Mouse (Mus musculus): ENCODE measurements around the gene Asb16. TPM values are rescaled to one million over a fixed set of nuclear protein-coding genes. Genes with fewer than 3 reads are reported as not detected.
"Not testable (repeated sequence)": the region's sequence is repeated elsewhere in the genome, so short reads cannot be mapped to it uniquely, and the experiment has no call there.

The Asb16 gene
- polyA plus RNA-seq, 1 experiment from 2014 or later, result not detected

DNA sequence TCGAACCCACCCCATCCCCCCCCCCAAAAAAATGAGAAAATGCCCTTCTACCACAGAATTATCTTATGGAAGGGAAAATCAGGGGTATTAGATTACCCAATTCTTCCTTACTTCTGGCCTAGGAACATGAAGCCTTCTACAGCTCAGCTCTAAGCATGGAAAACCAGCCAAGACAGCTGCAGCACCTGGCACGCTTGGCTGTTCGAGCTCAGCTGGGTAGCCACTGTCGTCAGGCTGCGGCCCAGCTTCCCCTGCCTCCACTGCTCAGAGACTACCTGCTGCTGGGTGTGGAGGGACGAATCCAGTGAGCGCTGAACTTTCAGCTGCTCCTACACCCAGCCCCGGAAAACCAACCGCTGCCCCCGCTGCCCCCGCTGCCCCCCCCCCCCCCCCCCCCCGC is 9.2 kb downstream of the Asb16 start:
- H3K4me2 ChIP-seq (replicated peaks), result no peak overlapping the region
- no peaks in the 10 kb centered on the region for H3K9me3 ChIP-seq (replicated peaks)
- H3K4me3 ChIP-seq, result no peak overlapping the region
- WGBS, result 52% methylated on average over 9 of the region's 12 CpGs
- H3K4me1 ChIP-seq, result peaks cover 10% of the 10 kb centered on the region
- H3K27me3 ChIP-seq, result peaks cover 15% of the 10 kb centered on the region
- H3K36me3 ChIP-seq, result no peaks in the 10 kb centered on the region
- no peak overlapping the region for H3K9ac ChIP-seq
- no peak for ATAC-seq (ENCODE audit: low FRiP score)
- H3K27ac ChIP-seq, result no peak overlapping the region

GRCm38 (mm10) chr11:102279595-102279994 is 11.1 kb downstream of the Asb16 start:
- Histone ChIP-seq H3K4me1 (peaks cover 10% of the 10 kb centered on the region), H3K27me3 (peaks cover 15% of the 10 kb centered on the region), H3K4me2 (replicated peaks) (no peak overlapping the region), H3K9ac (no peak overlapping the region), H3K4me3 (no peak overlapping the region), H3K36me3 (no peaks in the 10 kb centered on the region), H3K9me3 (replicated peaks) (no peaks in the 10 kb centered on the region), H3K27ac (no peak overlapping the region)
- no peak for ATAC-seq (ENCODE audit: low FRiP score)
- WGBS, result 91% methylated on average over 3 of the region's 3 CpGs

- ATAC-seq (ENCODE audit: low FRiP score); H3K9ac ChIP-seq; H3K4me3 ChIP-seq; H3K4me1 ChIP-seq; H3K36me3 ChIP-seq; H3K9me3 ChIP-seq (replicated peaks); H3K4me2 ChIP-seq (replicated peaks); H3K27ac ChIP-seq: not testable (repeated sequence)
- WGBS, result 73% methylated on average over 6 of the region's 6 CpGs
- H3K27me3 ChIP-seq, result peaks cover 11% of the 10 kb centered on the region
Observed at GRCm38 (mm10) chr11:102280267-102280666, 11.7 kb downstream of the Asb16 start.

DNA sequence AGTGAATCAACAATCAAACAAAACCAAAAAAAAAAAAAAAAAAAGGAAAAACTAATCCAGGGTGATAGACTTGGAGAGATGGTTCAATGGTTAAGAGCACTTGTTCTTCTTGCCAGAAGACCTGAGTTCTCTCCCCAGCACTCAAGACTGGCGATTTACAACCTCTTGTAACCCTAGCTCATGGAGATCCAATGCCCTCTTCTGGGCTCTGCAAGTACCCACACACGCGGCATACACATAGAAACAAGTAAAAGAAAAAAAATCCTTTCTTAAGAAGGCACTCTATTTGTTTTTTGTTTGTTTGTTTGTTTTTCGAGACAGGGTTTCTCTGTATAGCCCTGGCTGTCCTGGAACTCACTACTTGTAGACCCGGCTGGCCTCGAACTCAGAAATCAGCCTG is 15.4 kb downstream of the Asb16 start:
- no peak overlapping the region for H3K9ac ChIP-seq
- peaks cover 17% of the 10 kb centered on the region for H3K36me3 ChIP-seq
- peak overlapping the region; percentile 81; the same call in 1 of the 2 replicates for H3K27ac ChIP-seq
- peak overlapping the region; percentile 80 for H3K4me2 ChIP-seq (replicated peaks)
- 84% methylated on average over 6 of the region's 6 CpGs for WGBS
- H3K4me1 ChIP-seq, result peaks cover 17% of the 10 kb centered on the region
- H3K9me3 ChIP-seq (replicated peaks), result no peaks in the 10 kb centered on the region
- peak overlapping the region; percentile 82; the same call in 1 of the 2 replicates for H3K4me3 ChIP-seq
- no peak for ATAC-seq (ENCODE audit: low FRiP score)
- H3K27me3 ChIP-seq, result no peaks in the 10 kb centered on the region

- Histone ChIP-seq H3K27ac (peak within 1 kb of the TSS; percentile 81), H3K4me2 (replicated peaks) (peak within 1 kb of the TSS; percentile 80), H3K9ac (peak within 1 kb of the TSS; percentile 91), H3K9me3 (replicated peaks) (no peaks in the 10 kb centered on the region), H3K4me3 (peak within 1 kb of the TSS; percentile 82), H3K27me3 (no peaks in the 10 kb centered on the region), H3K36me3 (peaks cover 22% of the 10 kb centered on the region), H3K4me1 (peaks cover 20% of the 10 kb centered on the region)
- under 1% methylated on average over 32 of the region's 32 CpGs for WGBS
- ATAC-seq (ENCODE audit: low FRiP score), result peak; percentile 89
Observed at GRCm38 (mm10) chr11:102284501-102285094, 16.1 kb downstream of the Asb16 start, which contains the start of gene Tmub2. Gene Tmub2 (plus strand): TSS chr11:102284931.

- Histone ChIP-seq H3K27me3 (no peaks in the 10 kb centered on the region), H3K4me2 (replicated peaks) (peak overlapping the region; percentile 80), H3K9ac (peak overlapping the region; percentile 91), H3K4me3 (peak overlapping the region; percentile 82), H3K4me1 (peaks cover 20% of the 10 kb centered on the region), H3K27ac (peak overlapping the region; percentile 81), H3K9me3 (replicated peaks) (no peaks in the 10 kb centered on the region), H3K36me3 (peaks cover 26% of the 10 kb centered on the region)
- peak; percentile 76 for ATAC-seq (ENCODE audit: low FRiP score)
- 6% methylated on average over 31 of the region's 31 CpGs for WGBS
Observed at GRCm38 (mm10) chr11:102285095-102285834, 16.7 kb downstream of the Asb16 start.

DNA sequence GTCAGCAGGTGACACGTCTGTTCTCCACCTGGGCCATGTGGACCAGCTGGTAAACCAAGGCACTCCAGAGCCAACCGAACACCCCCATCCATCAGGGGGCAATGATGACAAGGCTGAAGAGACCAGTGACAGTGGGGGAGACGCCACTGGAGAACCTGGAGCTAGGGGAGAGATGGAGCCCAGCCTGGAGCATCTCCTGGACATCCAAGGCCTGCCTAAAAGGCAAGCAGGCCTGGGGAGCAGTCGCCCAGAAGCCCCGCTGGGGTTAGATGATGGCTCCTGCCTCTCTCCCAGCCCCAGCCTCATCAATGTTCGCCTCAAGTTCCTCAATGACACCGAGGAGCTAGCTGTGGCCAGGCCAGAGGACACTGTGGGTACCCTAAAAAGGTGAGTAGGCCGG is 18.9 kb downstream of the Asb16 start:
- H3K4me3 ChIP-seq, result no peak overlapping the region
- peaks cover 23% of the 10 kb centered on the region for H3K4me1 ChIP-seq
- no peaks in the 10 kb centered on the region for H3K27me3 ChIP-seq
- no peaks in the 10 kb centered on the region for H3K9me3 ChIP-seq (replicated peaks)
- no peak for ATAC-seq (ENCODE audit: low FRiP score)
- H3K4me2 ChIP-seq (replicated peaks), result no peak overlapping the region
- no peak overlapping the region for H3K27ac ChIP-seq
- peaks cover 48% of the 10 kb centered on the region for H3K36me3 ChIP-seq
- 90% methylated on average over 8 of the region's 8 CpGs for WGBS
- H3K9ac ChIP-seq, result no peak overlapping the region

DNA sequence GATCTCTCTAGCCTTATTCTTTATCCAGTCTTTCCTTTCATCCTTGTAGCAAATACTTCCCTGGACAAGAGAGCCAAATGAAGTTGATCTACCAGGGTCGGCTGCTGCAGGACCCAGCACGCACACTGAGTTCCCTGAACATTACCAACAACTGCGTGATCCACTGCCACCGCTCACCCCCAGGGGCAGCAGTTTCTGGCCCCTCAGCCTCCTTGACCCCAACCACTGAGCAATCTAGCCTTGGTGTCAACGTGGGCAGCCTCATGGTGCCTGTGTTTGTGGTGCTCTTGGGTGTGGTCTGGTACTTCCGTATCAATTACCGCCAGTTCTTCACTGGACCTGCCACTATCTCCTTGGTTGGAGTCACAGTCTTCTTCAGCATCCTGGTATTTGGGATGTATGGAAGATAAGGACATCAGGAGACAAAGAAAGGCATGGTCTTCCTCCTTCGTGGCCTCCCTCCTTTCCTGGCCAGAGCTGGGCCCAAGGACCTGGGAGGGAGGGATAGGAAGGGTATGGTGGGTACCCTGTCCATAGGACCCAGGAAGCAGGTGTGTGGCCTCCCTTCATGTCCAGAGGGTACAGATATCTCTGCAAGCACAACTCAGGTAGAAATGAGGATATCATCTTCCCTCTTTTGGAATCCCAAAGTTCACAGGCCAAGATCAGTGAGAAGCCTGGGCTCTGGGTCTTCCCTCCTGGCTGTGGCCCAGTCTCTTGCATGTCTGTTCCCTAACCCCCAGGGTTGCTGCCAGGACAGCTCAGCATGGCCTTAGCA is 19.7 kb downstream of the Asb16 start:
- WGBS, result 94% methylated on average over 8 of the region's 8 CpGs
- H3K9me3 ChIP-seq (replicated peaks), result no peaks in the 10 kb centered on the region
- H3K9ac ChIP-seq, result no peak overlapping the region
- H3K27ac ChIP-seq, result no peak overlapping the region
- no peak overlapping the region for H3K4me2 ChIP-seq (replicated peaks)
- ATAC-seq (ENCODE audit: low FRiP score), result no peak
- no peak overlapping the region for H3K4me3 ChIP-seq
- H3K36me3 ChIP-seq, result peaks cover 56% of the 10 kb centered on the region
- peaks cover 23% of the 10 kb centered on the region for H3K4me1 ChIP-seq
- H3K27me3 ChIP-seq, result no peaks in the 10 kb centered on the region

DNA sequence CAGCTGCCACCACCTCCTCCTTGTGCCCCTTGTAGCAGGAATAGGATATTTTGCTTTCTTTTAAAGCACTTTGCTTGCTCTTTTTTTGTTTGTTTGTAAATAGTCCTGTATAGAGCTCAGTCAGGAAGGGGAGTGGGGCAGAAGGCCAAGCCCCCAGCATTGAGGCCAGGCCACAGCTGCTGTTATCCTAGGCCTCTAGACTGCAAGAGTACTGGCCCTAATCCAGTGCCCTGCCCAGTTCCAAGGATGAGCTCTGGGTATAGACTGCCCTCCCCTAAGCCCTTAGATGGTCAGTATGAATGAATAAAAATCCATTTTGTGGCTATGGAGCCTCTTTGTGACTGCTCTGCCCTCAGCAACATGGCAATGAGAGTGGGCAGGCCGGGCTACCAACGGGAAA is 20.4 kb downstream of the Asb16 start:
- H3K4me1 ChIP-seq, result peaks cover 23% of the 10 kb centered on the region
- H3K36me3 ChIP-seq, result peaks cover 63% of the 10 kb centered on the region
- 80% methylated on average over 2 of the region's 2 CpGs for WGBS
- no peaks in the 10 kb centered on the region for H3K9me3 ChIP-seq (replicated peaks)
- H3K27me3 ChIP-seq, result no peaks in the 10 kb centered on the region
- H3K4me3 ChIP-seq, result no peak overlapping the region
- H3K4me2 ChIP-seq (replicated peaks), result no peak overlapping the region
- no peak for ATAC-seq (ENCODE audit: low FRiP score)
- H3K27ac ChIP-seq, result peak overlapping the region; percentile 26; the same call in 1 of the 2 replicates
- H3K9ac ChIP-seq, result no peak overlapping the region

DNA sequence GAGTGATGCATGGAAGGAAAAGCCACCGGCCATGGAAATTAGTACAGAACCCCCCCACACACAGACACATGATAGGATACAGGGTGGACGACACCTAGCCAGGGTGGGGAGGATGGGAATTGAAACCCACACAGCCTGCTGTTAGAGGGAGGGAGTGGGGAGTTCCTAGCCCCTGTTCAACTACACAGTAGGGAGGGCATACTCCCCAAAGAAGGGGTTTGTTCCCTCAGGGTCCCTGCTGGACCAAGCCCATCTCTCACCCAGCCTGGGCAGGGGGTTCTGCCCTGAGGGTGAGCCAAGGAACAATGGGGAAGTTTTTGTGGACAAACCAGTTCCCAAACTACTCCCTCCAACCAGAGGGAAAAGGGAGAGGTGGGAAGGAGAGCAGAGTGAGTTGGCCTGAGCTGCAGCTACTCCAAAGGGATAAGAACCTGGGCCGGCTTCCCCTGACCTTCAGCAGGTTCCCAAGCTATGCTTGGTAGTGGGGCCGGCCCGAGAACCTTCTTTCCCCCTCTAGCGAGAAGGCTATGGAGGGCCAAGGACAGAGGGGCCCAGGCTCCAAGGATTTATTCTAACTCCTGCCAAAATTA is 21.1 kb downstream of the Asb16 start:
- peaks cover 30% of the 10 kb centered on the region for H3K4me1 ChIP-seq
- peaks cover 68% of the 10 kb centered on the region for H3K36me3 ChIP-seq
- H3K27ac ChIP-seq, result peak overlapping the region; percentile 26; the same call in 1 of the 2 replicates
- no peak overlapping the region for H3K4me3 ChIP-seq
- no peaks in the 10 kb centered on the region for H3K27me3 ChIP-seq
- H3K9me3 ChIP-seq (replicated peaks), result no peaks in the 10 kb centered on the region
- H3K4me2 ChIP-seq (replicated peaks), result no peak overlapping the region
- no peak for ATAC-seq (ENCODE audit: low FRiP score)
- no peak overlapping the region for H3K9ac ChIP-seq
- WGBS, result 63% methylated on average over 6 of the region's 6 CpGs

GRCm38 (mm10) chr11:102290141-102290540 is 21.6 kb downstream of the Asb16 start:
- Histone ChIP-seq H3K27me3 (no peaks in the 10 kb centered on the region), H3K9ac (no peak overlapping the region), H3K4me1 (peaks cover 36% of the 10 kb centered on the region), H3K27ac (no peak overlapping the region), H3K4me3 (no peak overlapping the region), H3K4me2 (replicated peaks) (no peak overlapping the region), H3K9me3 (replicated peaks) (no peaks in the 10 kb centered on the region), H3K36me3 (peaks cover 68% of the 10 kb centered on the region)
- no peak for ATAC-seq (ENCODE audit: low FRiP score)
- 84% methylated on average over 4 of the region's 4 CpGs for WGBS

DNA sequence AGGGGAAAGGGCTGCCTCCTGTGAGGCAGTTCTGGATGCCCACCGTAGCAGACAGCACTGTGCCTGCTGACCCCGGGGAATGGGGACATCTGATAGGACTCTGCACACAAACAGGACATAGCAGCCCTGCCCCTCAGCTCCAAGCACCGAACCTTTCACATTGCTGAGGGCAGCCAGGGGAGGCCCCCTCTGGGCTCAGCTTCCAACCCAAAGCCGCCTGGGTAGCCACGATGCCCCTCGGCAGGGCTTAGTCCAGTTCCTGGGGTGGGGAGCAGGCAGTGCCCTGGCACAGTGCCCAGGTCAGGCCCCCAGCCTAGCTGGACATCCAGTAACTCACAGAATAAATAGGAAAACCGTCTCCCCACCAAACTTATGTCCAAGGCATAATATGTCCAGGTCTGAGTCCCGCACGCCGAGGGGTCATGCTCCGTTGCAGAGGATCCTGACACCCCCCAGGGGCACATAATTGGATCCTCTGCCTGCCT is 22.6 kb downstream of the Asb16 start:
- H3K4me2 ChIP-seq (replicated peaks), result no peak overlapping the region
- H3K36me3 ChIP-seq, result peaks cover 68% of the 10 kb centered on the region
- H3K9me3 ChIP-seq (replicated peaks), result no peaks in the 10 kb centered on the region
- H3K27ac ChIP-seq, result no peak overlapping the region
- peaks cover 36% of the 10 kb centered on the region for H3K4me1 ChIP-seq
- H3K9ac ChIP-seq, result 0 out of 2 replicates have a peak overlapping the region, but pooled peaks have one; percentile 24
- no peak for ATAC-seq (ENCODE audit: low FRiP score)
- H3K27me3 ChIP-seq, result no peaks in the 10 kb centered on the region
- 85% methylated on average over 11 of the region's 11 CpGs for WGBS
- H3K4me3 ChIP-seq, result no peak overlapping the region
